Comparison of ENCODE assay signal across 8 mouse cellular contexts in the genomic region with DNA sequence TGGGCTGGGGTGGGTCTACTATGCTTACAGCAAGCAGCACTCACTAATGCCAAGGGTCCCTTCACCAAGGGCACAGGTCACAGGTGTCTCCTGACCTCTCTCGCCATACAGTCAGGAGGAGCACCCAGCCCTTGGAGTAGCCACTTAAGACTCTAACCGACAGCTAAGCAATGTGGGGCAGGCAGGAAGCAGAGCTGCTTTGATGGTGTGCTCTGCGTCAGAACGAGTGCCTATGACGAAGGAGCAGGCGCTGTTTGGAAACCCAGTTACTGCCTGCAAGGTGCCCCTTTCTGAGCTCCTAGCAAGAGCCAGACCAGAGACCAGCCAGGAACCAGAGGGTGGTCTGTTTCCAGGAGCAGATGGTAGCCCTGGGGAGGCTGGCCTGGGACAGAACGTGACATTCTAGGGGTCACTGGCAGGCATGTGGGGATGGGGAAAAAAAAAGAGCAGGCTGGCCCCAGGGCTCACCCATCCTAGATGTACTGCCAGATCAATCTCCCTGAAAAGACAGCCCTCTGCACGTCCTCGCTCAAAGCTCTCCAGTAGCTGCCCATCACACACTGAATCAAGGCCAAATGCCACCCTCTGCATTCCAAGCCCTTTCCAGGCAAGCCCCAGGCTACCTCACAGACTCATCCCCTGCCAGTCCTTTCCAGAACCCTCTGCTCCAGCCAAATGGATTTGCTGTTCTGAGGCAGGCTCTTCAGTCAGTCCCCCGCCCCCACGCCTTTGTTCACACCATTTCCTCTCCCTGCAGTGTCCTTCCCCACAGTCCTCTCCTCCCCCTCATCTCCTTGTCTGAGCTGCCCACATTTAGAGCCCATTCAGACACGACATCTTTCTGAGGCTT. TPM values are rescaled to one million over a fixed set of nuclear protein-coding genes. Genes with fewer than 3 reads are reported as not detected.
DNase-seq lines count a peak whose midpoint lies in the region; ATAC-seq and TF ChIP-seq lines count a peak whose summit lies in the region.

No protein-coding gene starts in this region.

- H3K36me3 ChIP-seq in midbrain, embryonic 12.5 days, result peaks cover 49% of the 10 kb centered on the region
- peaks cover 69% of the 10 kb centered on the region for H3K36me3 ChIP-seq in midbrain, embryonic 10.5 days
- H3K36me3 ChIP-seq in stomach, postnatal 0 days (ENCODE audit: control insufficient read depth, insufficient read depth, low read length), result peaks cover 31% of the 10 kb centered on the region
- peaks cover 54% of the 10 kb centered on the region for H3K36me3 ChIP-seq in heart, embryonic 10.5 days

- intact Hi-C loops in left cerebral cortex, postnatal 25 days (cut with DNase I), result loop anchor here (1.0 to 5.0 kb wide), 4 partner anchors 22 to 287 kb away; a partner anchor contains a TSS

- H3K4me2 ChIP-seq in midbrain, embryonic 12.5 days (replicated peaks), result no peak overlapping the region
- no peak overlapping the region for H3K4me2 ChIP-seq in stomach, postnatal 0 days (replicated peaks; ENCODE audit: low read depth)

- no peak for TF ChIP-seq CTCF in stomach, postnatal 0 days (IDR thresholded peaks at IDR 0.05; ENCODE audit: low read depth)

- peaks cover 19% of the 10 kb centered on the region for H3K4me1 ChIP-seq in midbrain, embryonic 12.5 days
- H3K4me1 ChIP-seq in midbrain, embryonic 10.5 days, result peaks cover 39% of the 10 kb centered on the region
- no peaks in the 10 kb centered on the region for H3K4me1 ChIP-seq in stomach, postnatal 0 days (replicated peaks; ENCODE audit: control insufficient read depth, insufficient read depth)
- H3K4me1 ChIP-seq in heart, embryonic 10.5 days, result peaks cover 41% of the 10 kb centered on the region

- TF ChIP-seq EP300 in stomach, postnatal 0 days (optimal IDR thresholded peaks at IDR 0.05), result no peak

- DNase-seq in midbrain, embryonic 10.5 days (ENCODE audit: low spot score), result no peak
- peak; percentile 95 for DNase-seq in cerebellum, adult 9-11 months
- DNase-seq in frontal cortex, postnatal 25 days (ENCODE audit: low spot score in 2 of 2), result peak; percentile 47 to 60
- peak; percentile 78 to 96 for DNase-seq in left cerebral cortex, postnatal 25 days (ENCODE audit: low spot score in 2 of 2)
- no peak for DNase-seq in stomach, postnatal 0 days (ENCODE audit: low spot score)
- DNase-seq in spleen, postnatal 36 days (ENCODE audit: low spot score in 2 of 2), result no peak
- no peak for DNase-seq in heart, embryonic 10.5 days (ENCODE audit: low spot score)

- peaks cover 12% of the 10 kb centered on the region; the same call in 1 of the 2 replicates for H3K27me3 ChIP-seq in midbrain, embryonic 12.5 days
- H3K27me3 ChIP-seq in midbrain, embryonic 10.5 days (ENCODE audit: low read depth, poor library complexity, severe bottlenecking), result peaks cover 17% of the 10 kb centered on the region
- no peaks in the 10 kb centered on the region for H3K27me3 ChIP-seq in stomach, postnatal 0 days (ENCODE audit: control insufficient read depth, insufficient read depth, low read length)
- H3K27me3 ChIP-seq in heart, embryonic 10.5 days (ENCODE audit: insufficient read depth, poor library complexity, severe bottlenecking), result peaks cover 8% of the 10 kb centered on the region; the same call in 1 of the 2 replicates

- peak overlapping the region; percentile 7; the same call in 1 of the 2 replicates for H3K9ac ChIP-seq in midbrain, embryonic 12.5 days (replicated peaks)
- H3K9ac ChIP-seq in stomach, postnatal 0 days (ENCODE audit: low read length), result no peak overlapping the region

- no peak overlapping the region for H3K4me3 ChIP-seq in midbrain, embryonic 12.5 days
- no peak overlapping the region for H3K4me3 ChIP-seq in midbrain, embryonic 10.5 days
- H3K4me3 ChIP-seq in stomach, postnatal 0 days (ENCODE audit: low read depth, low read length), result no peak overlapping the region
- H3K4me3 ChIP-seq in heart, embryonic 10.5 days, result no peak overlapping the region

- 36% methylated on average over 12 of the region's 12 CpGs for WGBS in midbrain, embryonic 12.5 days
- WGBS in midbrain, embryonic 10.5 days, result 32% methylated on average over 12 of the region's 12 CpGs
- WGBS in stomach, postnatal 0 days, result 62% methylated on average over 12 of the region's 12 CpGs
- WGBS in heart, embryonic 10.5 days, result 38% methylated on average over 12 of the region's 12 CpGs

- H3K9me3 ChIP-seq in midbrain, embryonic 12.5 days, result no peaks in the 10 kb centered on the region
- H3K9me3 ChIP-seq in midbrain, embryonic 10.5 days (replicated peaks), result no peaks in the 10 kb centered on the region
- no peaks in the 10 kb centered on the region for H3K9me3 ChIP-seq in stomach, postnatal 0 days (ENCODE audit: control insufficient read depth, low read length)
- no peaks in the 10 kb centered on the region for H3K9me3 ChIP-seq in heart, embryonic 10.5 days

- ATAC-seq in midbrain, embryonic 12.5 days (ENCODE audit: low FRiP score, low read depth), result no peak
- ATAC-seq in stomach, postnatal 0 days (ENCODE audit: low FRiP score, low TSS enrichment), result no peak

- H3K27ac ChIP-seq in midbrain, embryonic 12.5 days (replicated peaks), result peak overlapping the region; percentile 55
- no peak overlapping the region; the same call in 1 of the 2 replicates for H3K27ac ChIP-seq in midbrain, embryonic 10.5 days (replicated peaks)
- 0 out of 2 replicates have a peak overlapping the region, but pooled peaks have one; percentile 56 for H3K27ac ChIP-seq in stomach, postnatal 0 days (replicated peaks)
- no peak overlapping the region for H3K27ac ChIP-seq in heart, embryonic 10.5 days

RNA-seq across cellular contexts. Expression of a gene that starts 21.1 kb away (rescaled TPM):
- polyA plus RNA-seq in midbrain, embryonic 12.5 days (2016; fragmentation: Nextera tagmentation; extraction: Ambion mirVana), result 79.9 and 85.5 TPM in 2 replicates
- 91.9 and 92.2 TPM in 2 replicates for polyA plus RNA-seq in midbrain, embryonic 10.5 days (2016; fragmentation: Nextera tagmentation; extraction: Ambion mirVana)
- 10 to 100 TPM; 87.4 to 92.5 TPM for total RNA-seq in left cerebral cortex, postnatal 25 days (2021)
- 51.4 and 53.9 TPM in 2 replicates for polyA plus RNA-seq in stomach, postnatal 0 days (2015; fragmentation: Nextera tagmentation; extraction: Ambion mirVana)
- 66.8 and 75.2 TPM in 2 replicates for polyA plus RNA-seq in heart, embryonic 10.5 days (2016; fragmentation: Nextera tagmentation; extraction: Ambion mirVana)

RNA-seq across cellular contexts. Expression of a gene that starts 35.8 kb away (rescaled TPM):
- 1.3 and 1.8 TPM in 2 replicates for polyA plus RNA-seq in midbrain, embryonic 12.5 days (2016; fragmentation: Nextera tagmentation; extraction: Ambion mirVana)
- 1.3 and 1.5 TPM in 2 replicates for polyA plus RNA-seq in midbrain, embryonic 10.5 days (2016; fragmentation: Nextera tagmentation; extraction: Ambion mirVana)
- total RNA-seq in left cerebral cortex, postnatal 25 days (2021), result 1 to 10 TPM in 1 of 2 experiments, under 1 TPM in 1; 0.98 to 1.2 TPM
- polyA plus RNA-seq in stomach, postnatal 0 days (2015; fragmentation: Nextera tagmentation; extraction: Ambion mirVana), result 93.5 and 109 TPM in 2 replicates
- 0.28 and 0.60 TPM in 2 replicates for polyA plus RNA-seq in heart, embryonic 10.5 days (2016; fragmentation: Nextera tagmentation; extraction: Ambion mirVana)

RNA-seq across cellular contexts. Expression of a gene that starts 54.5 kb away (rescaled TPM):
- polyA plus RNA-seq in midbrain, embryonic 12.5 days (2016; fragmentation: Nextera tagmentation; extraction: Ambion mirVana), result 24.2 and 26.1 TPM in 2 replicates
- polyA plus RNA-seq in midbrain, embryonic 10.5 days (2016; fragmentation: Nextera tagmentation; extraction: Ambion mirVana), result 19.2 and 20.0 TPM in 2 replicates
- 10 to 100 TPM; 58.0 to 59.7 TPM for total RNA-seq in left cerebral cortex, postnatal 25 days (2021)
- 6.2 and 7.7 TPM in 2 replicates for polyA plus RNA-seq in stomach, postnatal 0 days (2015; fragmentation: Nextera tagmentation; extraction: Ambion mirVana)
- 13.4 and 14.2 TPM in 2 replicates for polyA plus RNA-seq in heart, embryonic 10.5 days (2016; fragmentation: Nextera tagmentation; extraction: Ambion mirVana)

RNA-seq across cellular contexts. Expression of a gene that starts 58.1 kb away (rescaled TPM):
- polyA plus RNA-seq in midbrain, embryonic 12.5 days (2016; fragmentation: Nextera tagmentation; extraction: Ambion mirVana), result 1.9 and 2.8 TPM in 2 replicates
- polyA plus RNA-seq in midbrain, embryonic 10.5 days (2016; fragmentation: Nextera tagmentation; extraction: Ambion mirVana), result 2.6 and 3.0 TPM in 2 replicates
- total RNA-seq in left cerebral cortex, postnatal 25 days (2021), result 1 to 10 TPM; 4.7 to 5.3 TPM
- 17.6 and 21.5 TPM in 2 replicates for polyA plus RNA-seq in stomach, postnatal 0 days (2015; fragmentation: Nextera tagmentation; extraction: Ambion mirVana)
- polyA plus RNA-seq in heart, embryonic 10.5 days (2016; fragmentation: Nextera tagmentation; extraction: Ambion mirVana), result 2.5 and 3.4 TPM in 2 replicates

Comparison
In these comparisons a context has a peak if more than half of its experiments do, and no peak if none do; other contexts are left out.
1. H3K27ac ChIP-seq: peak in midbrain, embryonic 12.5 days (single experiment) and stomach, postnatal 0 days (single experiment); none in midbrain, embryonic 10.5 days (single experiment) and heart, embryonic 10.5 days (single experiment).
2. DNase-seq: peak in cerebellum, adult 9-11 months (single experiment), frontal cortex, postnatal 25 days (2 of 2) and left cerebral cortex, postnatal 25 days (2 of 2); none in midbrain, embryonic 10.5 days (single experiment), stomach, postnatal 0 days (single experiment), spleen, postnatal 36 days (0 of 2) and heart, embryonic 10.5 days (single experiment).
3. RNA of a gene that starts 35.8 kb away (polyA plus RNA-seq): 93.5 to 109 TPM in stomach, postnatal 0 days; 1.3 to 1.8 TPM in midbrain, embryonic 12.5 days, 1.3 to 1.5 TPM in midbrain, embryonic 10.5 days and 0.28 to 0.60 TPM in heart, embryonic 10.5 days; every median in the first group is over 10 times any median in the second.